Mouse (Mus musculus): ENCODE data around the gene Tapbp. TPM values are rescaled to one million over a fixed set of nuclear protein-coding genes. Genes with fewer than 3 reads are reported as not detected.
"Not testable (repeated sequence)": the region's sequence is repeated elsewhere in the genome, so short reads cannot be mapped to it uniquely, and the experiment has no call there.

Gene Tapbp
- polyA plus RNA-seq, 1 experiment from 2014 or later, result 20.6 TPM

DNA sequence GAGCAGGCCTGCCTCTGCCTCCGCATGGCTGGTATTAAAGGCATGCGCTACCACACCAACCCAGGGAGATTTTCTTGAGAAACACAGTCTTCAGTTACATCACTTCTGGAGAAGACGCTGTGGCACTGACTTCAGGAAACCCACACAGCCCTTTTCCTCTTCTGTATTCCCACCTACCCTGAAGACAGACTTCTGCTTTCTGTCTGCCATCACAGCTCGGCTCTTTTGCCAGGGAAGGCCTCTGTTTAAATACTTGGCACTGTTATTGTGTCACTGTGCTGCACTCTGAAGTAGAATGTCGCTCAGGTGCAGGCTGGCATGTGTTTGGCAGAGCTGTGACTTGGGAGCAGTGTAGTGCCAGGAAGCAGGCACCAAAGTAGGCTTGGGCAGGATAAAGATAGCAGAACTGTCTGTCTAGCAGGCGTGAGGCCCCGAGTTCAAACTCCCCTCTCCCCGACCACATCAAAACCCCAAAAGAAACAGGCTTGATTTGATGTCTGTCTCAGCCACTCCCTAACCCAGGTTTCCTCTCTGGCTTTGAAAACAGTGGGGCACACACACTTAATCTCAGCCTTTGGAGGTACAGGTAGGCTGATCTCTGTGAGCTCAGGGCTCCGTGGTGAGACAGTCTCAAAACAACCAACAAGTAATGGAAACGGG is 31.9 kb downstream of the Tapbp start:
- 94% methylated on average over 10 of the region's 10 CpGs for WGBS
- DNase-seq (no peak), ATAC-seq (ENCODE audit: low FRiP score, low TSS enrichment) (no peak)
- Histone ChIP-seq H3K9ac (replicated peaks; ENCODE audit: low read length) (no peak overlapping the region), H3K4me3 (replicated peaks; ENCODE audit: low read depth, low read length) (no peak overlapping the region), H3K4me1 (ENCODE audit: control insufficient read depth, insufficient read depth, low read length) (peaks cover 19% of the 10 kb centered on the region), H3K4me2 (ENCODE audit: low read length) (no peak overlapping the region), H3K36me3 (ENCODE audit: control insufficient read depth, insufficient read depth, low read length) (peaks cover 70% of the 10 kb centered on the region), H3K9me3 (ENCODE audit: control insufficient read depth, low read length) (no peaks in the 10 kb centered on the region), H3K27me3 (ENCODE audit: control insufficient read depth, insufficient read depth, low read length) (no peaks in the 10 kb centered on the region), H3K27ac (replicated peaks; ENCODE audit: low read depth, low read length) (no peak overlapping the region)

DNA sequence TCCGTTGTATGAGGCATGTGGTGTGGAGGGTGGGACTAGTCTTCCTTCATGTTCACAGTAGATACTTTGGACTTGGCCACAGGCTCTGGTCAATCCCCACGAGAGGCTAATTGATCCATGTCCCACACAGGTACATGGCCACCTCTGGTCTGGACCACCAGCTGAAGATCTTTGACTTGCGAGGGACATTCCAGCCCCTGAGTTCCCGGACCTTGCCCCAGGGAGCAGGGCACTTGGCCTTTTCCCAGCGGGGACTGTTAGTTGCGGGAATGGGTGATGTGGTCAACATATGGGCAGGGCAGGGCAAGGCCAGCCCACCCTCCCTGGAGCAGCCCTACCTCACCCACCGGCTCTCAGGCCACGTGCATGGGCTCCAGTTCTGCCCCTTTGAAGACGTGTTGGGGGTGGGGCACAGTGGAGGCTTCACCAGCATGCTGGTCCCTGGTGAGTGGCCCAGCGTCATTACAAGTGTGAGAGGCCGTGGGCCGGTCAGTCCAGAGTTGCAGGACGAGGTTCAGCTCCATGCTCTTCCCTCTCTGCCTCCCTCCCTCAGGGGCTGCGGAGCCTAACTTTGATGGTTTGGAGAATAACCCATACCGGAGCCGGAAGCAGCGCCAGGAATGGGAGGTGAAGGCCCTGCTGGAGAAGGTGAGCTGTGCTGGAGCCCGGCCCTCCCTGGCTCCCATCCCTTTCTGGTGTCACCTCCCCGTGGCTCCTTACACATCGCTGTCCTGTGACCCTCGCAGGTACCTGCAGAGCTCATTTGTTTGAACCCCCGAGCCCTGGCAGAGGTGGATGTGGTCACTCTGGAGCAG is 32.6 kb downstream of the Tapbp start:
- no peak overlapping the region for H3K4me2 ChIP-seq (ENCODE audit: low read length)
- no peaks in the 10 kb centered on the region for H3K27me3 ChIP-seq (ENCODE audit: control insufficient read depth, insufficient read depth, low read length)
- H3K36me3 ChIP-seq (ENCODE audit: control insufficient read depth, insufficient read depth, low read length), result peaks cover 77% of the 10 kb centered on the region
- ATAC-seq (ENCODE audit: low FRiP score, low TSS enrichment) (no peak), DNase-seq (no peak)
- peaks cover 19% of the 10 kb centered on the region for H3K4me1 ChIP-seq (ENCODE audit: control insufficient read depth, insufficient read depth, low read length)
- no peak overlapping the region for H3K27ac ChIP-seq (replicated peaks; ENCODE audit: low read depth, low read length)
- H3K4me3 ChIP-seq (replicated peaks; ENCODE audit: low read depth, low read length), result no peak overlapping the region
- H3K9me3 ChIP-seq (ENCODE audit: control insufficient read depth, low read length), result no peaks in the 10 kb centered on the region
- no peak overlapping the region for H3K9ac ChIP-seq (replicated peaks; ENCODE audit: low read length)
- 91% methylated on average over 22 of the region's 22 CpGs for WGBS

DNA sequence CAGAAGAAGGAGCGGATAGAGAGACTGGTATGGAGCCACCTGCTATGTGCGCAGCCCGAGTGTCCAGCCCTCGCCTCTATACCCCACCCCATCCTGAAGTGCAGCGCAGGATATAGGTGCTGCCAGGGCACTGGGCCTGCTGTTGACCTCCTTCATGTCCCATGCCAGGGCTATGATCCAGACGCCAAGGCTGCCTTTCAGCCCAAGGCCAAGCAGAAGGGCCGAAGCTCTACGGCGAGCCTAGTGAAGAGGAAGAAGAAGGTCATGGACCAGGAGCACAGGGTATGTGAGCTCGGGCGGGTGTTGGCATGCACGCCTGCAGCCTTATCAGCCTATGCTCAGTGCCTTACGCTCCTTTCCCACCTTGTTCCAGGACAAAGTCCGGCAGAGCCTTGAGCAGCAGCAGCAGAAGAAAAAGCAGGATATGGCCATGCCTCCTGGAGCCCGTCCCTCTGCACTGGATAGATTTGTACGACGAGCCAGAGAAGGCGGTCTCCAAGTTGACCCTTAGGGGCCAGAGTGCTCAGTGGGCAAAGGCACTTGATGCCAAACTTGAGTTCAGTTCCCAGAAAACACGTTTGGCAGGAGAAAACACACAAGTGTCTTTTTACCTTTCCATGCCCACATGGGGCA is 33.3 kb downstream of the Tapbp start:
- Histone ChIP-seq H3K4me1 (ENCODE audit: control insufficient read depth, insufficient read depth, low read length) (peaks cover 21% of the 10 kb centered on the region), H3K9me3 (ENCODE audit: control insufficient read depth, low read length) (no peaks in the 10 kb centered on the region), H3K27ac (replicated peaks; ENCODE audit: low read depth, low read length) (no peak overlapping the region), H3K36me3 (ENCODE audit: control insufficient read depth, insufficient read depth, low read length) (peaks cover 76% of the 10 kb centered on the region), H3K9ac (replicated peaks; ENCODE audit: low read length) (no peak overlapping the region), H3K4me3 (replicated peaks; ENCODE audit: low read depth, low read length) (no peak overlapping the region), H3K27me3 (ENCODE audit: control insufficient read depth, insufficient read depth, low read length) (no peaks in the 10 kb centered on the region), H3K4me2 (ENCODE audit: low read length) (no peak overlapping the region)
- 91% methylated on average over 19 of the region's 19 CpGs for WGBS
- ATAC-seq (ENCODE audit: low FRiP score, low TSS enrichment), result no peak
- no peak for DNase-seq

DNA sequence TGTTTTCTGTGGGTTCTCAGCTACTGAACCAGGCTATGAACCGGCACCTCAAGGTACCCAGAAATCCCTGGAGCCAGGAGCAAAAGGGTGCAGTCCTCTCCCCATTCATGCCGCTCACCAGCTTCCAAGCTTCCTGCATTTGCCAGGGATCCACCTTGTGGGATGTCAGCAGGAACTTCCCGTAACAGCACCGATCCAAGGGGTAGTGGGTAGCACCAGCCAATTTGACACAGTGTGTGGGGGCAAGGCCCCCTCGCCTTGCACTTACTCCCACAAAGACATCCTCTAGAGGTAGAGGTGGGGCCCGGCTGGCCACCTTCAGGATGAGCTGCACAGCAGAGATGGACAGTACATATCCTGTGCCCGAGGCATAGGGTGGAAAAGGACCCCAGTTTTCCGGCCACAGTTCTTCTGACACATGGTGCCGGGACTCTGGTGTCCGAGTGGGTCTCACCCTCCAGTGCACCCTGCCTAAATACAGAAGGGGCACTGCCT is 34.5 kb downstream of the Tapbp start:
- Histone ChIP-seq H3K27me3 (ENCODE audit: control insufficient read depth, insufficient read depth, low read length) (no peaks in the 10 kb centered on the region), H3K9me3 (ENCODE audit: control insufficient read depth, low read length) (no peaks in the 10 kb centered on the region), H3K4me3 (replicated peaks; ENCODE audit: low read depth, low read length) (peak overlapping the region; percentile 52), H3K27ac (replicated peaks; ENCODE audit: low read depth, low read length) (peak overlapping the region; percentile 90), H3K4me1 (ENCODE audit: control insufficient read depth, insufficient read depth, low read length) (peaks cover 28% of the 10 kb centered on the region), H3K36me3 (ENCODE audit: control insufficient read depth, insufficient read depth, low read length) (peaks cover 67% of the 10 kb centered on the region), H3K4me2 (ENCODE audit: low read length) (peak overlapping the region; percentile 96), H3K9ac (replicated peaks; ENCODE audit: low read length) (peak overlapping the region; percentile 71)
- DNase-seq (no peak), ATAC-seq (ENCODE audit: low FRiP score, low TSS enrichment) (no peak)
- WGBS, result 77% methylated on average over 10 of the region's 10 CpGs

- Histone ChIP-seq H3K9ac (replicated peaks; ENCODE audit: low read length) (peak within 1 kb of the TSS; percentile 71), H3K36me3 (ENCODE audit: control insufficient read depth, insufficient read depth, low read length) (peaks cover 56% of the 10 kb centered on the region), H3K4me3 (replicated peaks; ENCODE audit: low read depth, low read length) (peak within 1 kb of the TSS; percentile 52), H3K27me3 (ENCODE audit: control insufficient read depth, insufficient read depth, low read length) (no peaks in the 10 kb centered on the region), H3K4me1 (ENCODE audit: control insufficient read depth, insufficient read depth, low read length) (peaks cover 28% of the 10 kb centered on the region), H3K27ac (replicated peaks; ENCODE audit: low read depth, low read length) (peak within 1 kb of the TSS; percentile 90), H3K4me2 (ENCODE audit: low read length) (peak within 1 kb of the TSS; percentile 96), H3K9me3 (ENCODE audit: control insufficient read depth, low read length) (no peaks in the 10 kb centered on the region)
- peak; percentile 92 for DNase-seq
- peak; percentile 70 for ATAC-seq (ENCODE audit: low FRiP score, low TSS enrichment)
- 1% methylated on average over 45 of the region's 45 CpGs for WGBS
Measured at GRCm38 (mm10) chr17:33951021-33951946, 35.6 kb downstream of the Tapbp start, which contains the start of gene B3galt4. TSS of gene B3galt4 (minus strand) at chr17:33951488.

- not testable (repeated sequence) for H3K27ac ChIP-seq (replicated peaks; ENCODE audit: low read depth, low read length); H3K9me3 ChIP-seq (ENCODE audit: control insufficient read depth, low read length); H3K9ac ChIP-seq (replicated peaks; ENCODE audit: low read length); H3K27me3 ChIP-seq (ENCODE audit: control insufficient read depth, insufficient read depth, low read length); ATAC-seq (ENCODE audit: low FRiP score, low TSS enrichment); DNase-seq
- H3K4me3 ChIP-seq (replicated peaks; ENCODE audit: low read depth, low read length), result peak overlapping the region; percentile 52; the same call in 1 of the 2 replicates
- peaks cover 34% of the 10 kb centered on the region for H3K4me1 ChIP-seq (ENCODE audit: control insufficient read depth, insufficient read depth, low read length)
- peaks cover 50% of the 10 kb centered on the region for H3K36me3 ChIP-seq (ENCODE audit: control insufficient read depth, insufficient read depth, low read length)
- WGBS, result 74% methylated on average over 13 of the region's 13 CpGs
- peak overlapping the region; percentile 96 for H3K4me2 ChIP-seq (ENCODE audit: low read length)
Measured at GRCm38 (mm10) chr17:33952015-33952414, 36.3 kb downstream of the Tapbp start.

GRCm38 (mm10) chr17:33952879-33953278 is 37.2 kb downstream of the Tapbp start:
- DNase-seq (no peak), ATAC-seq (ENCODE audit: low FRiP score, low TSS enrichment) (no peak)
- WGBS, result 84% methylated on average over 4 of the region's 4 CpGs
- H3K36me3 ChIP-seq (ENCODE audit: control insufficient read depth, insufficient read depth, low read length), result peaks cover 44% of the 10 kb centered on the region
- no peak overlapping the region for H3K4me3 ChIP-seq (replicated peaks; ENCODE audit: low read depth, low read length)
- no peaks in the 10 kb centered on the region for H3K9me3 ChIP-seq (ENCODE audit: control insufficient read depth, low read length)
- H3K9ac ChIP-seq (replicated peaks; ENCODE audit: low read length), result no peak overlapping the region
- H3K27me3 ChIP-seq (ENCODE audit: control insufficient read depth, insufficient read depth, low read length), result no peaks in the 10 kb centered on the region
- H3K4me1 ChIP-seq (ENCODE audit: control insufficient read depth, insufficient read depth, low read length), result peaks cover 34% of the 10 kb centered on the region
- no peak overlapping the region for H3K4me2 ChIP-seq (ENCODE audit: low read length)
- H3K27ac ChIP-seq (replicated peaks; ENCODE audit: low read depth, low read length), result no peak overlapping the region

DNA sequence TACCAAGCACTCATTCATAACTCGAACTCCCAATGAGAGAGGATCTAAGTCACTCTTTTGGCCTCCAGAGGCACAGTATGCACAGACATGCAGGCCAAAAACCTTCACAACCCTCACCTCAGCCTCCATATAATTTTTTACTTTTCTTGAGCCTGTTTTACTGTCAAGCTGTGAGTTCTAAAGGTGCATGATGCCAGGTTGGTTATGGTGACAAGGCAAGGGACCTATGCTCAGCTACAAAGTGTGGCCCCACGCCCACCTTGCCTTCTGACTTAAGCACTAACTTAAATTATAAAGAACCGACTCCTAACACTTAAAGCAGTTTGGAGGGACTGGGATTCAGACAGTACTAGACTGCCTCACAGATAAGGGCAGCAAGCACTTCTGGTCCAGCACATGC is 37.6 kb downstream of the Tapbp start:
- 90% methylated on average over 3 of the region's 3 CpGs for WGBS
- Histone ChIP-seq H3K36me3 (ENCODE audit: control insufficient read depth, insufficient read depth, low read length) (peaks cover 45% of the 10 kb centered on the region), H3K4me3 (replicated peaks; ENCODE audit: low read depth, low read length) (no peak overlapping the region)

More for the DNA sequence above, 37.6 kb downstream of the Tapbp start:
- H3K9me3 ChIP-seq (ENCODE audit: control insufficient read depth, low read length), result no peaks in the 10 kb centered on the region
- ATAC-seq (ENCODE audit: low FRiP score, low TSS enrichment) (no peak), DNase-seq (no peak)
- no peak overlapping the region for H3K9ac ChIP-seq (replicated peaks; ENCODE audit: low read length)
- no peaks in the 10 kb centered on the region for H3K27me3 ChIP-seq (ENCODE audit: control insufficient read depth, insufficient read depth, low read length)
- H3K27ac ChIP-seq (replicated peaks; ENCODE audit: low read depth, low read length), result no peak overlapping the region
- no peak overlapping the region for H3K4me2 ChIP-seq (ENCODE audit: low read length)
- peaks cover 34% of the 10 kb centered on the region for H3K4me1 ChIP-seq (ENCODE audit: control insufficient read depth, insufficient read depth, low read length)
